13 mouse cellular contexts compared by ENCODE assay signal in genomic region chr7:121221158-121221557, GRCm38 (mm10).
"Had no signal": no experiment of that assay in that cellular context is flagged by ENCODE, and none has a peak within 500 bp of the region (broad histone marks: within the 10 kb centered on the region; RNA-seq: fewer than 3 reads in every experiment).

No protein-coding gene starts in this region.

- DNase-seq: kidney, adult 11 months; kidney, adult 9 months; kidney, postnatal 36 days; layer of hippocampus, adult 9-11 months; layer of hippocampus, postnatal 36 days; lung, adult 18-20 months; spleen, adult 18-20 months; thymus, adult 2 months; thymus, postnatal 25 days had no signal

- H3K9me3 ChIP-seq: limb, embryonic 13.5 days; midbrain, embryonic 13.5 days had no signal

- H3K36me3 ChIP-seq: limb, embryonic 13.5 days; midbrain, embryonic 13.5 days had no signal

- H3K27ac ChIP-seq: kidney, postnatal 0 days; limb, embryonic 13.5 days; liver, embryonic 14.5 days; midbrain, embryonic 13.5 days had no signal

- H3K4me1 ChIP-seq: limb, embryonic 13.5 days; midbrain, embryonic 13.5 days had no signal

- H3K27me3 ChIP-seq: limb, embryonic 13.5 days; midbrain, embryonic 13.5 days had no signal

- H3K4me3 ChIP-seq: limb, embryonic 13.5 days; midbrain, embryonic 13.5 days had no signal
